Mouse (Mus musculus) lung, postnatal 0 days (tissue): ENCODE data around the gene Flt1.

Experiments
- CTCF ChIP-seq: IDR thresholded peaks from 2 replicates; pipeline ENCODE4 v1.5.1; 2016; ENCODE audit warnings: antibody characterized with exemption, mild to moderate bottlenecking
- EP300 ChIP-seq: IDR thresholded peaks from 2 replicates; pipeline ENCODE4 v1.6.1; 2016; ENCODE audit warnings: antibody characterized with exemption, mild to moderate bottlenecking, control low read depth

GRCm38 (mm10) chr5:147579148-147579547 lies 146.7 kb downstream of the Flt1 start:
- TF ChIP-seq EP300 (no peak), CTCF (peak; percentile 23)
